Comparison of ENCODE assay signal across 14 mouse cellular contexts in the genomic region with DNA sequence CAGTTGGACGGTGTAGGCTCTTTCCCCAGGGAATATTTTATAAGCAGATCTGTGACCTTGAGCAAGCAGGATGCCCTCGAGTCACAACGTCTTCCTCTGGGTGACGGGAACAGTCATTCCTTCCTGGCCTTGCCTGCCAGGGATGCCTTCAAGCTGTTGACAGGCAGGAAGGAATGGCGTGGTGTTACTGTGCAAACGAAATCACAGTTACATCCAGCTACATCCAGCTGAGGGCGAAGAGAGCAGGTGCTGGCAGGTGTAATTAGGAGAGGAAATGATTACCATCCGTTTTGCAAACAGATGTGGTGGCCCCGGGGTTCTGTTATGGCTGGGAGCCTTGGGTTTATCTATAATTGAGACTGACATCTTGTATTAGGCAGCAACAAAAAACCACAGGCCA.
"Had no signal": no experiment of that assay in that cellular context is flagged by ENCODE, and none has a peak within 500 bp of the region (broad histone marks: within the 10 kb centered on the region; RNA-seq: fewer than 3 reads in every experiment).

No protein-coding gene starts in this region.

- H3K9ac ChIP-seq: limb, embryonic 12.5 days; liver, embryonic 13.5 days; liver, postnatal 0 days; lung, embryonic 15.5 days; midbrain, embryonic 12.5 days; neural tube, embryonic 13.5 days; stomach, embryonic 15.5 days had no signal

- H3K4me3 ChIP-seq: layer of hippocampus, adult 2 months; limb, embryonic 12.5 days; liver, embryonic 13.5 days; lung, embryonic 15.5 days; midbrain, embryonic 12.5 days; neural tube, embryonic 13.5 days; stomach, embryonic 15.5 days had no signal

- H3K27me3 ChIP-seq: limb, embryonic 12.5 days; liver, embryonic 13.5 days; lung, embryonic 15.5 days; midbrain, embryonic 12.5 days; neural tube, embryonic 13.5 days; stomach, embryonic 15.5 days had no signal

- H3K27ac ChIP-seq: layer of hippocampus, adult 2 months; limb, embryonic 12.5 days; liver, embryonic 13.5 days; lung, embryonic 15.5 days; midbrain, embryonic 12.5 days; neural tube, embryonic 13.5 days; stomach, embryonic 15.5 days had no signal

- H3K4me1 ChIP-seq: limb, embryonic 12.5 days; liver, embryonic 13.5 days; lung, embryonic 15.5 days; midbrain, embryonic 12.5 days; neural tube, embryonic 13.5 days; stomach, embryonic 15.5 days had no signal

- H3K36me3 ChIP-seq: limb, embryonic 12.5 days; liver, embryonic 13.5 days; lung, embryonic 15.5 days; midbrain, embryonic 12.5 days; neural tube, embryonic 13.5 days; stomach, embryonic 15.5 days had no signal

- ATAC-seq: liver, postnatal 0 days had no signal

- H3K9me3 ChIP-seq: lung, embryonic 15.5 days; stomach, embryonic 15.5 days had no signal

- H3K4me2 ChIP-seq: limb, embryonic 12.5 days; liver, embryonic 13.5 days; lung, embryonic 15.5 days; midbrain, embryonic 12.5 days; neural tube, embryonic 13.5 days; stomach, embryonic 15.5 days had no signal

- DNase-seq: kidney, adult 18-20 months; kidney, postnatal 10 days; kidney, postnatal 4 days; liver; liver, embryonic 13.5 days; liver, postnatal 0 days; thymus, adult 2 months; thymus, postnatal 25 days had no signal
